Mouse (Mus musculus) left cerebral cortex, adult 2 months (tissue): ENCODE data around the gene Ovol1. TPM values are rescaled to one million over a fixed set of nuclear protein-coding genes. Genes with fewer than 3 reads are reported as not detected.
A peak's percentile ranks its signal among the peaks of the same experiment; 100 is the strongest.

Source experiments
- DNase-seq, 2 experiments: peaks; one replicate each; pipeline ENCODE4 v3.0.0; 2021 to 2022; ENCODE audit warnings: low spot score in 2 of 2, mixed read lengths in 1 of 2; ENCODE audit errors: extremely low spot score in 1 of 2
- H3K27ac ChIP-seq: fragments of 200-600 bp; 2 replicates; pipeline ENCODE4 v1.8.1; 2022
- H3K4me3 ChIP-seq: fragments of 200-600 bp; 2 replicates; pipeline ENCODE4 v1.8.1; 2022
- CTCF ChIP-seq: fragments of 200-600 bp; IDR thresholded peaks from 2 replicates; pipeline ENCODE4 v1.8.1; 2022; ENCODE audit warnings: antibody characterized with exemption, mild to moderate bottlenecking, moderate library complexity
- intact Hi-C: fragments of 180-260 bp; cut with DNase I; formaldehyde crosslinking; loops from one replicate; pipeline ENCODE4 v1.15.1; 2025
- long read RNA-seq, 2 experiments: library from polyadenylated mRNA; stranded (forward); transcript quantifications; one replicate each; pipeline ENCODE4 v2.0.0; 2021; ENCODE audit warnings: borderline mapping rate in 2 of 2
- total RNA-seq, 2 experiments: library from RNA; stranded (reverse); gene quantifications; 2 replicates each; pipeline ENCODE4 v1.2.3; 2021

Ovol1 gene
- total RNA-seq = not detected
- long read RNA-seq, experiment 1 = 0 reads
- long read RNA-seq, experiment 2 = 0 reads

DNA sequence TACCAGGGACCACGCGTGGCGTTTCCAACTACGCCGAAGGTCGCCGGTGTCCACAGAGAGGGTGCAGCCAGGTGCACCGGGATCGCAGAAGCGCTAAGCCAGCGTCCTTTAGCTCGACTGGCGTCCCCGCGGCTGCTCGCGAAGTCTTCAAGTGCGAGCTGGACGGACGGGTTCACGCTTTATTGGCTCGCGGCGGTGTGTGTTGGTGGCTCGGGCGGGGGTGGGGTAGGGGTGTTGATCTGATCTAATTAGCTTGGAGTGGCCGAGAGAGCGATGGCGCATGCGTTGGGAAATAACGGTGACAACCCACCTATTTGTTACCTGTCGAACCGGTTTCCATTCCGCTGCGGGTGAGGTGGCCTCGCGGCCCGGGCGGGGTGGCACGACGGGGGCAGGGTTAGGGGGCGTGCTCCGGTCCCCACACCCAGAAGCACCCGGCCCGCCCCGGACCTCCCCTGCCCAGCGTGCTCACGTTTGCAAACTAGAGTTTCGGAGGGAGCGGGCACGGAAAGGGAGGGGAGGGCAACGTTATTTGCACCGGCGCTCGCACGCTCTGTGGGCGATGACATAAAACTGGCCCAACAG lies at the start of gene Ovol1:
Gene Ovol1, minus strand, starts transcription at position 190 of the 585 bp plus-strand sequence.
- TF ChIP-seq CTCF = no peak
- Histone ChIP-seq H3K27ac (no peak within 1 kb of the TSS), H3K4me3 (peak within 1 kb of the TSS; percentile 33)
- intact Hi-C loops = no loop called here
- DNase-seq = no peak

DNA sequence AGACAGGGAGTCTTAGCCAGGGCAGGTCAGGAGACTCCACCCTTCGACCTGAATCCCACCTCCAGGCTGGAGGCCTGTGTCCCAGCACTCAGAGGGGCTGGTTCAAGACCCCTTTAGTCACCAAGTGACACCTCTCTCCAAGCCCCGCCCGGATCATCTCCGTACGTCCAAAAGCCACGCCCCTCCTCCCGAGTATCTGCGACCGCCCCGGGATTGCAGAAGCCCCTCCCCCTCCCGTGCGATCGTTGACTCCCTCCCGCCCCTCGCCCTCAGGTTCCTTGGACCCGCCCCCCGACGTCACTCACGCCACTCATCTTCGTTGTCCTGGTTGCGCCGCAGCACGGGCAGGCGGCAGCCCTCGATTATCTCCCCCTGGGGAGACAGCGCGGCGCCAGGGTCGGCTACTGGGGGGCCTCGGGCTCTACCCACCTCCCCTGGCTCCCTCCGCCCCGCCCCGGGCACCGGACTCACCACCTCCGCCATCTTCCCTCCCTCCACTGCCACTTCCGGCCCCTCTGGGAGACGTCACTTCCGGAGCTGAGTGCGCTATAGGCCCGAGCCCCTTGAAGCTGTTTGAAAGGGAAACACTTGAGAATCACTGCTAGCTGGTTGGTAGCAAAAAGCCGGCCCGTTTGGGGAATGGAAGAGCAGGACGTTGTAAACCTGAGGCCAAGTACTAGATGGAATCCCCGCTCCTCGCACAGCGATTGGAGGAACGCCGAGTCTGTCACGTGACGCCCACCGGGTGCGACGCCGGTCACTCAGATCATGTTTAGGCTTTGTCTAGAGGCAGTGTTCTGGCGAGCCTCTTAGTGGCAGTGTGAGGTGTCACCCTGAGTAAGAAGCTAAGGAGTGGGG lies 49.3 kb upstream of the Ovol1 start, which contains the start of gene Kat5:
Gene Kat5, minus strand, starts transcription at position 691 of the 858 bp plus-strand sequence.
- intact Hi-C loops = loop anchor here (1.0 kb wide), 1 partner anchor 28 kb away; the partner anchor contains the start of gene Rela
- Histone ChIP-seq H3K4me3 (peak within 1 kb of the TSS; percentile 65), H3K27ac (peak within 1 kb of the TSS; percentile 99)
- peak; percentile 8; the same call in 1 of the 2 replicates for TF ChIP-seq CTCF
- DNase-seq = peak; percentile 88 to 92

DNA sequence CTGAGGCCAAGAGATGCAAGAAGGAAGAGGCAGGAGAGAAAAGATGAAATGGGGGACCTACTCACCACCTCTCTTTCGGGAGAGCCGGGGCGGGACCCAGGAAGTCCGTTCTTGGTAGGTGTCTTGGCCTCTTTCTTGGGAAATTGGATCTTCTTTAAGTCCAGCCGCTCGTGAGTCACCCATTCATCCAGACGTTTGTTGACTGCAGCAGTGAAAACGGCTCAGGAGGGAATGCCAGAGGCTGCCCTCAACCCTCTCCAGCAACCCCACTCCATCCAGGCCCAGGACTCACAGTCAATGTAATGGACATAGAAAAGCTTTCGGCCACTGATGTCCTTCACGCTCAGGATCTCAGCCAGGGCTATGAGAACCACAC lies 48.7 kb upstream of the Ovol1 start:
- peak overlapping the region; percentile 65 for H3K4me3 ChIP-seq
- intact Hi-C loops = no loop called here
- peak overlapping the region; percentile 99 for H3K27ac ChIP-seq
- TF ChIP-seq CTCF = no peak
- no peak for DNase-seq

DNA sequence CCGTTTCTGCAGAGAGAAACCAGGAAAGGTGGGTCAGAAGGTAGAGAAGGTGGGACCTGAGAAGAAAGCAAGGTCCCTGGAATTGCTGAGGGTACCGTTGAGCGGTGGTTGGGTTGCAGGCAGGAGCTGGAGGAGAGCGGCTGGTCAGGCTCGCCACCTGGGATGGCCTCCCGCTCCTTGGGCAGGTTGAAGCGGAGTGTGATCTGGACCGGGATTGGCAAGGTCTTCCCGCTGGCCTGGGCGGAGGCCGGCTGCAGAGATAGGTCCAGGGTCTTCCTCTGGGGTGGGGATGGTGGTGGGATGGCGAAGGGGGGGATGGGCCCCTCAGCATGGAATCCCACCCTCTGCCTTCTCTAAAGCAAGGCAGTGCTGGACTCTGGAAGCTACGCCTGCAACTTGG lies 48.3 kb upstream of the Ovol1 start:
- no peak for TF ChIP-seq CTCF
- no peak for DNase-seq

DNA sequence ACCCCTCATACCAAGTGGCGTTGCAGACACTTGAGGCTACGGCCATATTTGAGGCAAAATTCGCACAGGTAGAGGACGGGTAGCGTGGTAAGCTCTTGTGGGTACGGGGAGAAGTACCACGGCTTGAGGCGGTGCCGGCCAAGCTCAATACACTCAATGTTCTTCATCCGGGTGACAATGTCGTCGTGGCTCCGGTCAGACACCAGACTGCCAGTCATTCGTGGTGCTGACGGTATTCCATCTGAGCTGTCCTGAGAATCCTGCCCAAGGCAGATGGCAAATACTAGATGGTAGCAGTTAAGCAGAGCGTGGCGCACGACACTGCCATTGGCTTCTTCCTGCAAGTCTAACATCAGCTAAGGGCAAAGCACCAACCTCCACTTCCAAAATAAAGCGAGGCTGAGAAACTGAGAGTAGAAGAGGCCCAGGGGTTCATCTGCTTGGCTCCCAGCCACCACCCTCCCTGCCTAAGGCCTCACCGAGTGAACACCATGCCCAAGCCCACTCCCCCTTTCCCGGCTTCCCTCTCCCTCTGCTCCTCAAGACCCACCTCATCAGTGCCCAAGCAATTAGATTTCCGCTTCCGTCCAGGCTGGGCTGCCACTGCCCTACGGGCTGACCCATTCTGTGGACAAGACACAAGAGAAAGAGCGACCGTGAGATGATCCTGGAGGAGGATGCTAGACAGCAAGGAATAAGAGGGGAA lies 47.4 kb upstream of the Ovol1 start:
- H3K4me3 ChIP-seq = no peak overlapping the region
- H3K27ac ChIP-seq = no peak overlapping the region
- DNase-seq = no peak
- no peak for TF ChIP-seq CTCF
- intact Hi-C loops = no loop called here

More for the DNA sequence above, 48.3 kb upstream of the Ovol1 start:
- peak overlapping the region; percentile 65 for H3K4me3 ChIP-seq
- intact Hi-C loops = no loop called here
- H3K27ac ChIP-seq = no peak overlapping the region; the same call in 1 of the 2 replicates

DNA sequence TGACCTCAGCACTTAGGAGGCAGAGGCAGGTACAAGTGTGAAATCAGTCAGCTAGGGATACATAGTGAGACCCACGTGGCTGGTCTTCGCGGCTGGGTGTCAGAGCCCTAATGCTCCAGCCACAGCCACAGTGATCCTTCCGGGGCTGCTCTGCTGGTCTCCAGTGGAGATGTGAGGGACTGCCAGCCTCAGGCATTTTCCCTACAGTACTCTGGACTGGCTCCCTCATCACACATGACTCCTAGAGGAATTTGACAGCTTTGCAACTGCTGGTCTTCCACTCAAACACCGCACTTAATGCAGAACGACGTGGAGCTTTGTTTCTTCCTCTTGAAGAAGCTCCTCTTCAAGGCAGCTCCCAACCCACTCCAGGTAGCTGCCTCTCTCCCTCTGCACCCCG lies 45.8 kb upstream of the Ovol1 start:
- peak; percentile 25 for TF ChIP-seq CTCF
- no peak for DNase-seq
- Histone ChIP-seq H3K4me3 (no peak overlapping the region), H3K27ac (no peak overlapping the region)
- intact Hi-C loops = no loop called here

DNA sequence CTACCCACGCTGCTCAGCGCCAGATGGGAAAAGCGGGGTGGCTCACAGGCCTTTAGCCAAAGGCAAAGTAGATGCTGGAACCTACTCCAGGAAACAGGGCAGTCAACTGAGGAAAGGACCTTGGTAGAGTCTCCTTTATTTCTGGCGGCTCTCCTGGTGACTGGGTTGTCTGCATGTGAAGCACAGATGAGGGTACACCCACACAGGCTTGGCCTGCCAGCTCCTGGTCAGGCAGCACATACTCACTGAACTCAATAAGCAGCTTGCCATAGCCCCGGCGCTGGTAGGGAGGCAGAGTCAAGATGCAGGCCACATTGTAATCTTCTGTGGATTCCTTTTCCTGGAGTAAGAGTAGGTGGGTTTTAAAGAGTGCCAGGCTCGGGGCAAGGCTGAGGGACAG lies 44.7 kb upstream of the Ovol1 start:
- intact Hi-C loops = no loop called here
- no peak for TF ChIP-seq CTCF
- peak in 1 of 2 experiments; percentile 36 for DNase-seq
- Histone ChIP-seq H3K4me3 (no peak overlapping the region), H3K27ac (no peak overlapping the region)

DNA sequence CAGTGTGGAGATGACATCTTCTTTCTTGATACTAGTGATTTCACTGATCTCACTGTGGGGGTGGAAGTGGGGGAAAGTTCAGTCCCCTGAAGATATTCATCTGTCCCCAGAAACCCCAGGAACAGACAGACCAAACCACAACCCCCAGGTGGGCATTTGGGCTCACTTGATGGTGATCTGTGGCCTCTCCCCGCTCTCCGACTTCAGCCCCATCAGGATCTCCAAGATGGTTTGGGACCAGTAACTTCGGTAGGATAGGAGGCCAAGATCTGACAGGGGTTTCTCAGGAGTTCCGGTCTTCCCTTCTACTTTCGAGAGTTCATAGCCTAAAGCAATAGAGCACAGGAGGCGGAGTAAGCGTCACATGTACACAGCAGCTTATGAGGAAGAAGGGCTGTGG lies 43.2 kb upstream of the Ovol1 start:
- no peak for DNase-seq
- no peak for TF ChIP-seq CTCF
- Histone ChIP-seq H3K27ac (no peak overlapping the region), H3K4me3 (no peak overlapping the region)
- intact Hi-C loops = no loop called here

DNA sequence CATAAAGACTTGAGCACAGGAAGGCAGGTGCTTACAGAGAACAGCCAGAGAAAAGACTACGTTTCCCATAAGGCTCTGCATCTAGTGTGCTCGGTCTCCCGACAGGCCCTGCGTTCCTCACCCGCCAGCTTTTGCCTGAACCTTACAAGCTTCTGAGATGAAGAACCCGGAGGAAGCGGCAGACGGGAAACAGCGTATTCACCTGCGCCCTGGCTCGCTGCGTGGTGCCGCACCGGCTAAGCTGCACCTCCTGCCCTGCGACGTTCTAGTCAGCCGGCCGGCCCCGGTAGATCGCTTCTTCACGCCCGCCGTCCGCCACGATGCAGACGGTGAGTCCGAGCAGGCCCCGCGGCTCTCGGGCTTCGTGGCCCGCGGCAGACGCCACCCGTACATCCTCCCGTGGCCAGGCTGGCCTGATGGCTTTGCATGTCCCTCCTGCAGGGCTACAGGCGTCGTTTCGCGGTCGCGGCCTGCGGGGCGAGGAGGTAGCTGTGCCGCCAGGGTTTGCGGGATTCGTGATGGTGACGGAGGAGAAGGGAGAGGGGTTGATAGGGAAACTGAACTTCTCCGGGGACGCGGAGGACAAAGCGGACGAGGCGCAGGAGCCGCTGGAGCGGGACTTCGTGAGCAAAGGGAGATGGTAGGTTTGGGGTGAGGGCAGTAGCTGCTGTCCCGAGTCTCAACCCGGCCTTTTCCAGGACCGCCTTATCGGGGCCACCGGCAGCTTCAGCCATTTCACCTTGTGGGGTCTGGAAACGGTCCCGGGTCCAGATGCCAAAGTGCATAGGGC lies 41.5 kb upstream of the Ovol1 start, which contains the start of gene Rnaseh2c:
Gene Rnaseh2c, plus strand, starts transcription at position 122 of the 790 bp plus-strand sequence.
- peak within 1 kb of the TSS; percentile 74 for H3K4me3 ChIP-seq
- TF ChIP-seq CTCF = no peak
- peak within 1 kb of the TSS; percentile 88 for H3K27ac ChIP-seq
- DNase-seq = peak; percentile 73 to 74
- intact Hi-C loops = no loop called here

DNA sequence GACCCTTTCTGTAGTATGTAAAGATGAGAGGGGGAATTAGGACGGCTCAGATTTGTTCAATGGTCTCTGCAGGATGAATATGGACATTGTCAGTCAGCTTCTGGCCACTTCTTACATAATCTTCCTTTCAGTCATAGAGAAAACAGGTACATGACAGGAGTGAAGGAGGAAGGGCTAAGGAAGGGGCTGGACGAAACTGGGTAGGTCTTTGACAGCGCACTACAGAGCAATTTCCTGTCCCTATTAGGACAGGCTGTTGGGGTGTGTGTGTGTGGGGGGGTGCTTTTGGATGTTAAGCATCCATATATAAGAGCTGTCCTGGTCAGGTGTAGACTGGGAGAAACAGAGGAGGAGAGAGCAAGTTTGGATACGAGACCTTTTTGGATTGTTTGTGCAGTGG lies 38.8 kb upstream of the Ovol1 start:
- no peak overlapping the region for H3K4me3 ChIP-seq
- TF ChIP-seq CTCF = no peak
- H3K27ac ChIP-seq = no peak overlapping the region
- intact Hi-C loops = no loop called here
- no peak for DNase-seq

DNA sequence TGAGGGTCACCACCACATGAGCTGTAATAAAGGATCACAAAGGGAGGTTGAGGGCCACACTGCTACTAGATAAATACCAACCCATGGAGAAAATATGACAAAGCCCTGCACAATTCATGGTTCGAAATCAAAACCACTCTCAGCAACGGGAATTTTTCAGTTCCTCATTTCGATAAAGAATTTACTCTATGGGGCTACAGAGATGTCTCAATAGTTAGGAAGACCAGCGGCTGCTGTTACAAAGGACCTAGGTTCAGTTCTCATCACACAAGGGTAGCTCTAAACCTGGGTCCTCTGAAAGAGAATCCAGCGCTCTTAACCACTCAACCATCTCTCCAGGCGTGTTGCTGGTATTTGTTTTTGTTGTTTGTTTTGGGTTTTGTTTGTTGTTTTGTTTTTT lies 31.4 kb upstream of the Ovol1 start:
- no peak for TF ChIP-seq CTCF
- no peak for DNase-seq
- intact Hi-C loops = no loop called here
- no peak overlapping the region for H3K4me3 ChIP-seq
- H3K27ac ChIP-seq = no peak overlapping the region
